Mouse (Mus musculus): ENCODE results near the gene Syt16. TPM values are rescaled to one million over a fixed set of nuclear protein-coding genes. Genes with fewer than 3 reads are reported as not detected.

Gene Syt16
- polyA plus RNA-seq, 1 experiment from 2014 or later: 24.1 TPM

DNA sequence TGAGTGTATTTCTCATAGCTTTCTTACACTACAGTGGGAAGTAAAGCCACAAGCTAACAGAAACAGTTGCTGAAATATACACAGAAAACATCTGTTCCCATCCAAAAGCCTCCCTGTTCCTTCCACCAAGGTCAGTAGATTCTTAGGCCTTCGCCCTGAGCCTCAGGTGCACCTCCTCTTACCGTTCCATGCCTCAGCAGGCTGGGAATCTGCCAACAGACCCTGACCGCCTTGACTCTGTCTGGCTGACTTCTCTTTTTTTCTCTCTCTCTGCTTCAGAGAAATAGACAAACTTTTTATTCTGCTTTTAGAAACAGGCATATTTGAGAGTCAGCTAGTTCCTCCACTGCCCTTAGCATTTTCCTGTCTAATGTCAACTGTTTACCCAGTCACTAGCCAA lies 19.3 kb upstream of the Syt16 start:
- ATAC-seq: no peak
- 95% methylated on average over 3 of the region's 3 CpGs for WGBS
- H3K9ac ChIP-seq: no peak overlapping the region
- H3K4me2 ChIP-seq: no peak overlapping the region
- H3K9me3 ChIP-seq (replicated peaks): no peaks in the 10 kb centered on the region
- no peaks in the 10 kb centered on the region for H3K27me3 ChIP-seq
- H3K27ac ChIP-seq: no peak overlapping the region
- no peak overlapping the region for H3K4me3 ChIP-seq
- H3K36me3 ChIP-seq (ENCODE audit: poor library complexity, severe bottlenecking): peaks cover 81% of the 10 kb centered on the region
- no peaks in the 10 kb centered on the region for H3K4me1 ChIP-seq

DNA sequence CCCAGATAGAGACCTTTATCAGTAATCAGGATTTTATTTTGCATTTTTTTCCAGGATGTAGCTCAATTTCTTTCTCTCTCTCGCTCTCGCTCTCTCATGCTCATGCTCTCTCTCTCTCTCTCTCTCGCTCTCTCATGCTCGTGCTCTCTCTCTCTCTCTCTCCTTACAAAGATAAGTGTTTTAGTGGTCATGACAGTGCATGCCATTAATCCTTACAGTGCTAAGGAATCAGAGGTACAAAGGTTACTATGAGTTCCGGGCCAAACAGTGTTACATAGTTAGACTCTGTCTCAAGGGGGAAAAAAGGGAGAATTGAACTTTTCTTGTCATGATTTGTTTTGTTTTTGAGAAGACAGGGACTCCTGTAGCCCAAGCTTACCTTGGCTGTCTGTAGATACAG lies 17.8 kb upstream of the Syt16 start:
- no peak overlapping the region for H3K4me3 ChIP-seq
- no peaks in the 10 kb centered on the region for H3K4me1 ChIP-seq
- no peak overlapping the region for H3K27ac ChIP-seq
- H3K9me3 ChIP-seq (replicated peaks): no peaks in the 10 kb centered on the region
- no peak overlapping the region for H3K9ac ChIP-seq
- no peak overlapping the region for H3K4me2 ChIP-seq
- WGBS: 95% methylated on average over 5 of the region's 5 CpGs
- no peak for ATAC-seq
- H3K27me3 ChIP-seq: no peaks in the 10 kb centered on the region
- peaks cover 83% of the 10 kb centered on the region for H3K36me3 ChIP-seq (ENCODE audit: poor library complexity, severe bottlenecking)

DNA sequence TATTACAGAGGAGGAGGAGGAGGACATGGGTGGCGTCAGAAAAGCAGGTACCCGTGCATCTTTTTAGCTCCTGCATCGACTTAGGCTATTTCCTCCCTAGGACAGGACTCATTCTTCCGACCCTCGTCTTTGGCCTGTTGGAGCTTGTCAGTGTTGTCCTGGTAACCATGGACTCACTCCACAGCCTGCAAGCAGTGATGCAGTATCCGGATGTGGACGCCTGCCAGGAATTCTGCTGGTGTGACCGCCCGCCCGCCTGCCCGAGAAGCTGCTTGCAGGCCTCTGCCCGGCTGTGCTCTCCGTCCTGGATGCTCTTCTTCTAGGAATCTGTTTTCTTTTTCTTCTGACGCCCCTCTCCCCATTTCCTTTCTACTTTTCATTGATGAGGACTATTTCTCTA lies 14.9 kb upstream of the Syt16 start:
- Histone ChIP-seq H3K4me2 (no peak overlapping the region), H3K27me3 (no peaks in the 10 kb centered on the region), H3K36me3 (ENCODE audit: poor library complexity, severe bottlenecking) (peaks cover 72% of the 10 kb centered on the region), H3K27ac (no peak overlapping the region), H3K9ac (no peak overlapping the region), H3K9me3 (replicated peaks) (no peaks in the 10 kb centered on the region), H3K4me3 (no peak overlapping the region), H3K4me1 (no peaks in the 10 kb centered on the region)
- peak; percentile 91 for ATAC-seq
- WGBS: 63% methylated on average over 14 of the region's 14 CpGs

DNA sequence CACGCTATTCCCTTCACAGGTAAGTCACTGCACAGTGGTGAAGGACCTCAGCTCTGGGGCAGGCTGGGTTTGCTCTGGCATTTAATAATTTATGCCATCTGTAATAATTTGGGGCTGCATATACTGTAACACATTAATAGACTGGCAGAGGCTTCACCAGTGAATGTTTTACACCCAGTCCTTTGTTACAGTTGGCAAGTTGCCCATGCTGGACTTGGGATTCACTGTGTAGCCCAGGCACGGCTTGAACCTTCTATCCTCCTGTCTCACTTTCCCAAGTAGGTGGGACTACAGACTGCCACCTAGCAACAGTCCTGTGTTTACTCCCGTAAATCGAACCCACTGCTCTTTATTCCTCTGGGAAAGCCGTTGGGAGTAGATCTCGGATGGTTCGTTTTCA lies 11.2 kb upstream of the Syt16 start:
- H3K27me3 ChIP-seq: no peaks in the 10 kb centered on the region
- no peak overlapping the region for H3K4me2 ChIP-seq
- H3K27ac ChIP-seq: no peak overlapping the region; the same call in 1 of the 2 replicates
- no peaks in the 10 kb centered on the region for H3K4me1 ChIP-seq
- peaks cover 42% of the 10 kb centered on the region for H3K36me3 ChIP-seq (ENCODE audit: poor library complexity, severe bottlenecking)
- no peak for ATAC-seq
- no peak overlapping the region for H3K9ac ChIP-seq
- no peaks in the 10 kb centered on the region for H3K9me3 ChIP-seq (replicated peaks)
- WGBS: 85% methylated on average over 7 of the region's 7 CpGs
- no peak overlapping the region for H3K4me3 ChIP-seq

DNA sequence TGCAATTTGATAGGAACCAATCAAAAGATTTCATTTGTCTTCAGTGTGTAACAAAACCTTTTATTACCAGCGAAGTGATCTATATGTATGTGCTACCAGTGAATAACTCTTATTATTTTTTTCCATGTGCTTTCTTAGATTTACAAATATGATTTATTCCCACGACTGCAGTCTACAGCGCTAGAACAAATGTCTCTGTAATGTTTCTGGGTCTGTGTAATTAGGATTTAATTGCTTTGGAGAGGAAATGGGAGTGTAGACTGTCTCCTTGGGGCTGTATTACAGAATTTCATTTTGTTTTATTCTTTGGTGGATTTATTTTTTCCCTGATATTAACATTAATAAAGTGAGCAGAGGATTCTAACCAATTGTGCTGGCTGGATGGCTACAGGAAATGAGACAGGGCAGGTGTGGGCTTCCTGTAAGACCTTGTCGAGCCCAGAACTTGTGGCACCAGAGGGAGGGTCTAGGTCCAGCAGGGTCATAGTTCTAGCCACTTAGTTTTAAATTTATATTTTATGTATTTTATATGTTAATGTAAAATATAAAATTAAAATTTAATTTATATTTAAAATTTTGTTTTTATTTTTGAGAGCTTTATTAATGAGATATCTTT lies 9.0 kb upstream of the Syt16 start:
- Histone ChIP-seq H3K4me2 (no peak overlapping the region), H3K27ac (no peak overlapping the region), H3K9me3 (replicated peaks) (no peaks in the 10 kb centered on the region), H3K27me3 (no peaks in the 10 kb centered on the region), H3K36me3 (ENCODE audit: poor library complexity, severe bottlenecking) (peaks cover 26% of the 10 kb centered on the region), H3K4me1 (no peaks in the 10 kb centered on the region), H3K4me3 (no peak overlapping the region), H3K9ac (no peak overlapping the region)
- WGBS: 91% methylated on average over 4 of the region's 4 CpGs
- ATAC-seq: no peak

DNA sequence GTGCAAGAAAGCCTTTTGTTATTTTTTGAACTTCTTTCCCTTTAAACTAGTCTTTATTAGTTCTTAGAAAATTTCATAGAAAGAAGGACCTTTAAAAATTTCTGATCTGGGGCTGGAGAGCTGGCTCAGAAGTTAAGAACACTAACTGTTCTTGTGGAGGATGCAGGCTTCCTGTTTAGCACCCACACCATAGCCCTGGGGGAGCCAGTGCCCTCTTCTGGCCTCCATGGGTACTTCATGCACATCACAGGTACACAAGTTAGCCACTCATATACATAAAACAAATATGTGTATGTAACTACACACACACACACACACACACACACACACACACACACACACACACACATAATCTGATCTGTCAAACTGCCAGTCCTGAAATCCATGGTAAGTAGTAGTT lies 7.9 kb upstream of the Syt16 start:
- Histone ChIP-seq H3K9ac (no peak overlapping the region), H3K4me1 (no peaks in the 10 kb centered on the region), H3K9me3 (replicated peaks) (no peaks in the 10 kb centered on the region), H3K4me3 (no peak overlapping the region), H3K27ac (no peak overlapping the region), H3K27me3 (no peaks in the 10 kb centered on the region), H3K4me2 (no peak overlapping the region), H3K36me3 (ENCODE audit: poor library complexity, severe bottlenecking) (peaks cover 18% of the 10 kb centered on the region)
- no peak for ATAC-seq

DNA sequence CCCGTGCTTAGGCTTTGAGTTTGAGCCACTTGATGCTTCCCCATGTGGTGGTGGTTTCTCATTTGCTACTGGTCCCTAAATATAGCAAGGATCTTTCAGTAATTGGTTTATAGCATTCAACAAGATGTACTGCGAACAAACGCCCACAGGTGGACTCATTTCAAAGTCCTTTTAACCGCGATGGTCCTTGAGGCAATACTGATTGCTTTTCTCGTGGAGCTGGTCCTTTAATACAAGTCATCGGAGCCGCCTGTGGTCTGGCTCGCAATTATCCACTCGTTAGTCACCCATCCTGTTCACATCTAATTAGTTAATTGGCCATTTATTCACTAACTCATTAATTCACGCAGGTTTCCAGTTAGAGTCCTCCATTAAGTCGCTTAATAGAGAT lies 560 bp upstream of the Syt16 start:
- H3K27ac ChIP-seq: no peak overlapping the region
- H3K4me2 ChIP-seq: peak overlapping the region; percentile 80
- peak overlapping the region; percentile 82 for H3K9ac ChIP-seq
- H3K27me3 ChIP-seq: peaks cover 27% of the 10 kb centered on the region
- H3K4me1 ChIP-seq: peaks cover 5% of the 10 kb centered on the region
- peak; percentile 37 for ATAC-seq
- 16% methylated on average over 12 of the region's 12 CpGs for WGBS
- H3K36me3 ChIP-seq (ENCODE audit: poor library complexity, severe bottlenecking): no peaks in the 10 kb centered on the region
- H3K4me3 ChIP-seq: peak overlapping the region; percentile 66
- no peaks in the 10 kb centered on the region for H3K9me3 ChIP-seq (replicated peaks)

DNA sequence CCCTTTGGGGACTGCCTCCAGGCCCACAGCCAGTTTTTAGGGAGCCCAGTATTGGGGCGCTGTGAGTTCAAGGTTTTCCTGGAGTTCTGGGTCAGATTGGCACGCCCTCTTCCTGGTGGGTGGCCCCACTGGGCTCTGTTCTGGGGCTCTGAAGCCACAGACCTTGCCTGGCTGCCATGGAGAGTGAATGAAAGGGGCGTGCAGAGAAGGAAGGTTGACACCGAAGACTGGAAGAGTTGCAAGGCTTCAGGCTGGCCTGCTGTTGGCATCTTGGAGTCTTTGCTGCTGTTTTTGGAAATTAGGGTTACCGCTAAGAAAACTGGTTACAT lies 631 bp downstream of the Syt16 start:
- Histone ChIP-seq H3K27ac (no peak overlapping the region), H3K4me2 (peak overlapping the region; percentile 80), H3K36me3 (ENCODE audit: poor library complexity, severe bottlenecking) (no peaks in the 10 kb centered on the region), H3K4me3 (peak overlapping the region; percentile 66), H3K9me3 (replicated peaks) (no peaks in the 10 kb centered on the region), H3K9ac (peak overlapping the region; percentile 82), H3K27me3 (peaks cover 27% of the 10 kb centered on the region), H3K4me1 (peaks cover 5% of the 10 kb centered on the region)
- WGBS: 28% methylated on average over 5 of the region's 5 CpGs
- no peak; the same call in none of the 2 replicates for ATAC-seq

DNA sequence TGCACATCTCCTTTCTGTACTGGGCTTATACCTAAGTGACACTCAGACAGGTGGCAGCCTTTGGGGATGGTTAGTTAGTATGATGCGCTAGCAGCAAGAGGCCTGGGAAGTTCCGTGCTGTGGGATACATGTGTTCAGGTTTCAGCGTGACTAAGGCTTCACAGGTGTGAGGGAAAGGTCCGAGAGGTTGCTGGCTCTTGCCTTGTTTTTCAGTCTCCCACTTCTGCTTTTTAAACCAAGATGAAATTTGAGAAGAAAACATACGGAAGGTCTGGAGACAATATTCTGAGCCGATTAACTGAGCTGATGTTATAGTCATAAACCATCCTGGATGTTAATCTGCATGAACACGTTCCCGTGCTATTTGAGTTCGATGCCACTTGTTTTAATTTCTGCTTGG lies 5.0 kb downstream of the Syt16 start:
- Histone ChIP-seq H3K4me2 (no peak overlapping the region), H3K4me3 (no peak overlapping the region), H3K9me3 (replicated peaks) (no peaks in the 10 kb centered on the region), H3K9ac (no peak overlapping the region), H3K27me3 (peaks cover 13% of the 10 kb centered on the region; the same call in 1 of the 2 replicates), H3K4me1 (peaks cover 5% of the 10 kb centered on the region), H3K36me3 (ENCODE audit: poor library complexity, severe bottlenecking) (no peaks in the 10 kb centered on the region), H3K27ac (no peak overlapping the region)
- WGBS: 90% methylated on average over 9 of the region's 9 CpGs
- no peak for ATAC-seq

DNA sequence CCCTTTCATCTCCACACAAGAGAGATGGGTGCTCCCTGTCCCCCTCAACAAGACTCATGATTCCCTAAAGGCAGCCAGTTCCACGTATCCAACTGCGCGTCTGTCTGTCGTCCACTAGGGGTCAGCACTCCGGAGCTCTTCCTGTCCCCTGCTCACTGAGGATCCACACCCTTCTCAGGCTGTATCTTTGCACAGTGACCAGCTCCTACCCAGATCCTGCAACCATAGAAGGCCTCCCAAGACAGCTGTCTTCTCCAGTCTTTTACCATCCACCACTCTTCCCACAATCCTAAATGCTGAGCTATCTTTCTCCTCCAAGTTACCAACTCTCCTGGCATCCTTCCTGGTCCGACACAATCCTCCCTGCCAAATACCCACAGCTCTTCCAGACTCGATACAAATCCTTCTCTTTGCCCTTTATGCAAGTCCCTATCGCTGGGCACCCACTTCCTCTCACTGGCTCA lies 12.0 kb downstream of the Syt16 start:
- 25% methylated on average over 8 of the region's 8 CpGs for WGBS
- no peaks in the 10 kb centered on the region for H3K36me3 ChIP-seq (ENCODE audit: poor library complexity, severe bottlenecking)
- H3K4me3 ChIP-seq: no peak overlapping the region
- ATAC-seq: peak; percentile 66
- H3K27ac ChIP-seq: no peak overlapping the region
- no peaks in the 10 kb centered on the region for H3K27me3 ChIP-seq
- no peak overlapping the region for H3K4me2 ChIP-seq
- no peak overlapping the region for H3K9ac ChIP-seq
- no peaks in the 10 kb centered on the region for H3K9me3 ChIP-seq (replicated peaks)
- H3K4me1 ChIP-seq: no peaks in the 10 kb centered on the region

DNA sequence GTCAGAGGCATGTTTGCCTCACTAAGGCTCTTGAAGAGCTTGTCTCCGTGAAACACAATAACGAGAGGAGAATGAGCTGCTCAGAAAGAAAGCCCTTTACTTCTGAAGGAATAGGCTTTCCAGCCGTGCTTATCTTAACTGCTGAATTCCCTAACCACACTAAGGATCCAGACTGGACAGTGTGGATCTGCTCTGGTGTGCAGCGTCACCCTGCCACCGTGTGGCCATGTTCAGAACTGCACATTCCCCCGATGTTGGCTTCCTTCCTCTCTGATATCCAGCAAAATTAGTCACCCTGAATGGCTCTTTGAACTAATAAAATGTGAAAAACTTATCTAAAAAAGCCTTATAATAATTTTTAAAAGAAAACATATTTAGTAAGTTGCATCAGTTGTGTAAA lies 16.3 kb downstream of the Syt16 start:
- Histone ChIP-seq H3K4me3 (no peak overlapping the region), H3K27me3 (no peaks in the 10 kb centered on the region), H3K36me3 (ENCODE audit: poor library complexity, severe bottlenecking) (no peaks in the 10 kb centered on the region), H3K4me2 (no peak overlapping the region; the same call in 1 of the 2 replicates), H3K27ac (no peak overlapping the region), H3K9me3 (replicated peaks) (no peaks in the 10 kb centered on the region), H3K4me1 (no peaks in the 10 kb centered on the region), H3K9ac (no peak overlapping the region)
- ATAC-seq: peak; percentile 85
- 1% methylated on average over 6 of the region's 6 CpGs for WGBS

DNA sequence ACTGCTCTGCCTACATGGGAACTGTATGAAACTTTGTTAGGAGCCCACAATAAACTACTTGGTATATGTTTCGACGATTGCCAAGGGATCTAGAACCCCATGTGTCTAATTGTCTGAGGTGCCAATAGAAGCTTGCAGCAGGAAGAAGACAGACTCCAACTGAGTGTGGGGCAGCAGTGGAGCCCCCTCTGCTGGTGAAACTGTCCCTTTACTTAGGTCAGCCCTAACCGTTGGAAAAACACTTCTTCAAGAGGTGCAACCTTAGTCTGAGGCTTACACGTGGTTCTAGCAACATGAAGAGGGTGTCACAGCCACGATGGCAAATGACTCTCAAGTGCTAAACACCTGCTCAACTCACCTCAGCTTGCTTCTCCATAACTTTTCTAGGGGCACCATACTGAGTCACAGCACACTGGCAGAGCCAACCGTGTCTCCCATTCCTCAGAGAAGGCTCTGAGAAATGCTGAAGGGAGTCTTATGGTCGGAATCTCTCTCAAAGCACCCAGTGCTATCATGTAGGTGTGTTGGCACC lies 17.3 kb downstream of the Syt16 start:
- H3K36me3 ChIP-seq (ENCODE audit: poor library complexity, severe bottlenecking): no peaks in the 10 kb centered on the region
- H3K9ac ChIP-seq: no peak overlapping the region
- H3K27ac ChIP-seq: no peak overlapping the region
- H3K27me3 ChIP-seq: no peaks in the 10 kb centered on the region
- no peak overlapping the region for H3K4me3 ChIP-seq
- no peak for ATAC-seq
- WGBS: 66% methylated on average over 7 of the region's 7 CpGs
- H3K4me1 ChIP-seq: no peaks in the 10 kb centered on the region
- no peak overlapping the region for H3K4me2 ChIP-seq
- H3K9me3 ChIP-seq (replicated peaks): no peaks in the 10 kb centered on the region

DNA sequence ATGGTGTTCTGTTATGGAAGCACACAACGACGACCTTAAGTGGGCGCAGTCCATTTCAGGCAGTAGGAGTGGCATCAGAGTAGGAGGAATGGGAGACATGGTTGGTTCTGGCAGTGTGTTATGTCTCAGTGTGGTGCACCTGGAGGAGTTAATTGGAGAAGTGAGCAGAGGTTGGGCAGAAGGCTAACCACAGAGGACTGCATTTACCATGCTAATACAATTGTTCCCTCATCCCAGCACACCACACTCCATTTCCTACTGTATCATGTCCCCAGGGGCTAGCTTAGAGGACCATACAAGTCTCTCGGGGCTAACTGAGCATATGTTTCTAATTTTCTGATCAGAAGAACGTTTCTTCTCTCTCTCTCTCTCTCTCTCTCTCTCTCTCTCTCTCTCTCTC lies 18.0 kb downstream of the Syt16 start:
- ATAC-seq: no peak
- H3K4me2 ChIP-seq: no peak overlapping the region
- no peak overlapping the region for H3K27ac ChIP-seq
- H3K9me3 ChIP-seq (replicated peaks): no peaks in the 10 kb centered on the region
- 88% methylated on average over 5 of the region's 5 CpGs for WGBS
- H3K27me3 ChIP-seq: no peaks in the 10 kb centered on the region
- no peaks in the 10 kb centered on the region for H3K4me1 ChIP-seq
- no peaks in the 10 kb centered on the region for H3K36me3 ChIP-seq (ENCODE audit: poor library complexity, severe bottlenecking)
- no peak overlapping the region for H3K4me3 ChIP-seq
- no peak overlapping the region for H3K9ac ChIP-seq
